Comparison of ENCODE assay signal across 20 mouse cellular contexts in genomic region chr16:11054871-11055270, GRCm38 (mm10). TPM values are rescaled to one million over a fixed set of nuclear protein-coding genes. Genes with fewer than 3 reads are reported as not detected.
A peak's percentile ranks its signal among the peaks of the same experiment; 100 is the strongest.
DNase-seq lines count a peak whose midpoint lies in the region; ATAC-seq and TF ChIP-seq lines count a peak whose summit lies in the region.
"Had no signal": no experiment of that assay in that cellular context is flagged by ENCODE, and none has a peak within 500 bp of the region (broad histone marks: within the 10 kb centered on the region; RNA-seq: fewer than 3 reads in every experiment).

No protein-coding gene starts in this region.

- TF ChIP-seq EP300 in heart, postnatal 0 days (IDR thresholded peaks at IDR 0.05; ENCODE audit: low read depth) = no peak
- no peak for TF ChIP-seq EP300 in lung, postnatal 0 days (IDR thresholded peaks at IDR 0.05)

- peak overlapping the region; percentile 72 for H3K27ac ChIP-seq in gastrocnemius, adult 2 months
- no peak overlapping the region for H3K27ac ChIP-seq in heart, postnatal 0 days (ENCODE audit: low read depth)
- no peak overlapping the region for H3K27ac ChIP-seq in lung, postnatal 0 days (ENCODE audit: low read length)
- H3K27ac ChIP-seq: forebrain, embryonic 13.5 days; hindbrain, embryonic 12.5 days; kidney, postnatal 0 days; limb, embryonic 13.5 days; liver, embryonic 14.5 days; midbrain, embryonic 12.5 days had no signal

- H3K9ac ChIP-seq in heart, postnatal 0 days (replicated peaks; ENCODE audit: low read depth, low read length) = no peak overlapping the region
- no peak overlapping the region for H3K9ac ChIP-seq in lung, postnatal 0 days (replicated peaks; ENCODE audit: low read depth)
- H3K9ac ChIP-seq: forebrain, embryonic 13.5 days; hindbrain, embryonic 12.5 days; limb, embryonic 13.5 days; liver, embryonic 14.5 days; midbrain, embryonic 12.5 days had no signal

- no peak overlapping the region for H3K4me3 ChIP-seq in gastrocnemius, adult 2 months
- H3K4me3 ChIP-seq in heart, postnatal 0 days (ENCODE audit: low read depth, low read length) = no peak overlapping the region
- no peak overlapping the region for H3K4me3 ChIP-seq in lung, postnatal 0 days (ENCODE audit: low read depth, low read length)
- H3K4me3 ChIP-seq in lung, adult 2 months (replicated peaks; ENCODE audit: extremely low read depth, low read depth, low read length) = no peak overlapping the region
- H3K4me3 ChIP-seq: erythroblast, embryonic 14.5 days; forebrain, embryonic 13.5 days; hindbrain, embryonic 12.5 days; limb, embryonic 13.5 days; midbrain, embryonic 12.5 days had no signal

- TF ChIP-seq CTCF in gastrocnemius, adult 2 months (IDR thresholded peaks at IDR 0.05) = peak; percentile 23; the same call in 1 of the 2 replicates
- no peak for TF ChIP-seq CTCF in heart, postnatal 0 days (IDR thresholded peaks at IDR 0.05; ENCODE audit: low read depth)
- peak; percentile 18; the same call in 1 of the 2 replicates for TF ChIP-seq CTCF in lung, postnatal 0 days (IDR thresholded peaks at IDR 0.05)
- no peak for TF ChIP-seq CTCF in lung, adult 2 months (IDR thresholded peaks at IDR 0.05; ENCODE audit: insufficient read depth, low read length)

- H3K4me2 ChIP-seq in heart, postnatal 0 days (ENCODE audit: low read depth, low read length) = no peak overlapping the region
- no peak overlapping the region for H3K4me2 ChIP-seq in lung, postnatal 0 days (replicated peaks; ENCODE audit: low read depth, low read length)
- H3K4me2 ChIP-seq: forebrain, embryonic 13.5 days; hindbrain, embryonic 12.5 days; limb, embryonic 13.5 days; midbrain, embryonic 12.5 days had no signal

- intact Hi-C loops in gastrocnemius, adult 2 months (cut with DNase I) = no loop called here
- intact Hi-C loops in gastrocnemius, postnatal 36 days (cut with DNase I) = no loop called here

- ATAC-seq in heart, postnatal 0 days (ENCODE audit: insufficient read depth, low read depth) = peak; percentile 36
- peak; percentile 71 for ATAC-seq in lung, postnatal 0 days
- ATAC-seq: forebrain, embryonic 13.5 days had no signal

- peak; percentile 60 for DNase-seq in gastrocnemius, adult 2 months
- DNase-seq in gastrocnemius, postnatal 36 days = no peak
- no peak for DNase-seq in heart, postnatal 0 days (ENCODE audit: low spot score)
- no peak for DNase-seq in heart, postnatal 4 days
- peak; percentile 50 for DNase-seq in lung, postnatal 0 days (ENCODE audit: low spot score)
- DNase-seq in lung, adult 2 months = no peak
- no peak for DNase-seq in embryo, embryonic 10.5 days (ENCODE audit: low spot score)
- DNase-seq: adrenal gland, postnatal 25 days; cerebellum, adult 18-20 months; cerebellum, postnatal 25 days; kidney, adult 18-20 months; right cerebral cortex, postnatal 4 days; thymus, postnatal 14 days had no signal

- H3K9me3 ChIP-seq in heart, postnatal 0 days (replicated peaks; ENCODE audit: control insufficient read depth, low read length) = no peaks in the 10 kb centered on the region
- H3K9me3 ChIP-seq in lung, postnatal 0 days (ENCODE audit: low read length) = no peaks in the 10 kb centered on the region
- H3K9me3 ChIP-seq: forebrain, embryonic 13.5 days; hindbrain, embryonic 12.5 days; limb, embryonic 13.5 days; midbrain, embryonic 12.5 days had no signal

- no peak for TF ChIP-seq POLR2A in lung, adult 2 months (IDR thresholded peaks at IDR 0.05; ENCODE audit: borderline replicate concordance, extremely low read depth, low read depth, low read length)

- H3K36me3 ChIP-seq in heart, postnatal 0 days (replicated peaks; ENCODE audit: control insufficient read depth, insufficient read depth, low read length) = no peaks in the 10 kb centered on the region
- no peaks in the 10 kb centered on the region for H3K36me3 ChIP-seq in lung, postnatal 0 days (ENCODE audit: insufficient read depth, low read length)
- H3K36me3 ChIP-seq: hindbrain, embryonic 12.5 days; limb, embryonic 13.5 days; midbrain, embryonic 12.5 days had no signal

- H3K4me1 ChIP-seq in heart, postnatal 0 days (ENCODE audit: control insufficient read depth, insufficient read depth) = peaks cover 7% of the 10 kb centered on the region; the same call in 1 of the 2 replicates
- no peaks in the 10 kb centered on the region for H3K4me1 ChIP-seq in lung, postnatal 0 days (ENCODE audit: insufficient read depth, low read depth, low read length)
- no peaks in the 10 kb centered on the region for H3K4me1 ChIP-seq in lung, adult 2 months (ENCODE audit: control insufficient read depth, insufficient read depth, low read length)
- H3K4me1 ChIP-seq: limb, embryonic 13.5 days; midbrain, embryonic 12.5 days had no signal

- WGBS in heart, postnatal 0 days = 48% methylated on average over 6 of the region's 6 CpGs
- 61% methylated on average over 6 of the region's 6 CpGs for WGBS in lung, postnatal 0 days
- WGBS in lung, adult 2 months = 70% methylated on average over 6 of the region's 6 CpGs

- H3K27me3 ChIP-seq in heart, postnatal 0 days (ENCODE audit: control insufficient read depth, insufficient read depth, low read length) = no peaks in the 10 kb centered on the region
- no peaks in the 10 kb centered on the region for H3K27me3 ChIP-seq in lung, postnatal 0 days (replicated peaks; ENCODE audit: insufficient read depth, low read length)
- H3K27me3 ChIP-seq: forebrain, embryonic 13.5 days; hindbrain, embryonic 12.5 days; limb, embryonic 13.5 days; midbrain, embryonic 12.5 days had no signal

RNA-seq across cellular contexts. Expression of gene Snn, which starts 5.9 kb away (rescaled TPM):
- 1 to 10 TPM; 2.7 to 3.1 TPM for total RNA-seq in gastrocnemius, adult 2 months (2021)
- 1 to 10 TPM; 3.1 to 3.7 TPM for total RNA-seq in gastrocnemius, postnatal 36 days (2021)
- total RNA-seq in heart, postnatal 0 days (2014; rRNA removed; ENCODE audit: low replicate concordance) = 78.3 and 91.9 TPM in 2 replicates
- 32.0 and 36.6 TPM in 2 replicates for polyA plus RNA-seq in heart, postnatal 0 days (2015; fragmentation: Nextera tagmentation; extraction: Ambion mirVana)
- 10 to 100 TPM; 52.5 to 56.6 TPM for total RNA-seq in heart, postnatal 4 days (2021)
- polyA plus RNA-seq in lung, postnatal 0 days (2015; fragmentation: Nextera tagmentation; extraction: Ambion mirVana) = 41.1 and 46.6 TPM in 2 replicates
- polyA plus RNA-seq in lung, adult 2 months (2012; rRNA removed) = 41.8 and 50.6 TPM in 2 replicates

RNA-seq across cellular contexts. Expression of gene Litaf, which starts 11.1 kb away (rescaled TPM):
- 1 to 10 TPM; 4.8 to 9.3 TPM for total RNA-seq in gastrocnemius, adult 2 months (2021)
- 1 to 10 TPM; 7.4 to 8.8 TPM for total RNA-seq in gastrocnemius, postnatal 36 days (2021)
- total RNA-seq in heart, postnatal 0 days (2014; rRNA removed; ENCODE audit: low replicate concordance) = 77.1 and 78.2 TPM in 2 replicates
- polyA plus RNA-seq in heart, postnatal 0 days (2015; fragmentation: Nextera tagmentation; extraction: Ambion mirVana) = 53.8 and 55.7 TPM in 2 replicates
- total RNA-seq in heart, postnatal 4 days (2021) = 10 to 100 TPM; 50.0 to 60.4 TPM
- polyA plus RNA-seq in lung, postnatal 0 days (2015; fragmentation: Nextera tagmentation; extraction: Ambion mirVana) = 106 and 118 TPM in 2 replicates
- 207 and 215 TPM in 2 replicates for polyA plus RNA-seq in lung, adult 2 months (2012; rRNA removed)

Comparison
In these comparisons a context has a peak if more than half of its experiments do, and no peak if none do; other contexts are left out.
1. DNase-seq: peak in gastrocnemius, adult 2 months (single experiment) and lung, postnatal 0 days (single experiment); none in gastrocnemius, postnatal 36 days (0 of 2), heart, postnatal 0 days (single experiment), heart, postnatal 4 days (single experiment), lung, adult 2 months (single experiment) and embryo, embryonic 10.5 days (single experiment).
2. CTCF ChIP-seq: peak in gastrocnemius, adult 2 months (single experiment) and lung, postnatal 0 days (single experiment); none in heart, postnatal 0 days (single experiment) and lung, adult 2 months (single experiment).
3. RNA of gene Snn, which starts 5.9 kb away (total RNA-seq): 78.3 to 91.9 TPM in heart, postnatal 0 days and 52.5 to 56.6 TPM in heart, postnatal 4 days; 3.1 to 3.7 TPM in gastrocnemius, postnatal 36 days and 2.7 to 3.1 TPM in gastrocnemius, adult 2 months; every median in the first group is over 10 times any median in the second.